Mouse (Mus musculus) retina, postnatal 1 day (tissue): ENCODE measurements at regions not wholly inside any gene's neighbourhood (a gene's known extent, or its start where the extent isn't known, plus 50 kb on each side); places are given as distances from the start of the nearest gene placed in this dataset.

Source experiments
- DNase-seq: peaks from one replicate; pipeline ENCODE4 v3.0.0-alpha.2; 2012

- DNase-seq: peak; percentile 8
Measured at GRCm38 (mm10) chr6:117237096-117237495, 68.8 kb downstream of the Cxcl12 start.

GRCm38 (mm10) chr6:117241206-117241605 is 72.9 kb downstream of the Cxcl12 start:
- no peak for DNase-seq

GRCm38 (mm10) chr6:117245398-117245797 is 77.1 kb downstream of the Cxcl12 start:
- no peak for DNase-seq

GRCm38 (mm10) chr6:117245849-117246248 is 77.5 kb downstream of the Cxcl12 start:
- no peak for DNase-seq

- DNase-seq: peak; percentile 22
Measured at GRCm38 (mm10) chr6:117249230-117249921, 81.0 kb downstream of the Cxcl12 start.

- no peak for DNase-seq
Measured at GRCm38 (mm10) chr6:117250051-117250450, 81.7 kb downstream of the Cxcl12 start.

- no peak for DNase-seq
Measured at GRCm38 (mm10) chr6:117251383-117251925, 83.1 kb downstream of the Cxcl12 start.

GRCm38 (mm10) chr6:117252361-117252760 is 84.0 kb downstream of the Cxcl12 start:
- no peak for DNase-seq

- no peak for DNase-seq
Measured at GRCm38 (mm10) chr6:117253036-117253435, 84.7 kb downstream of the Cxcl12 start.

GRCm38 (mm10) chr6:117253586-117254330 is 85.4 kb downstream of the Cxcl12 start:
- DNase-seq: peak; percentile 58

- peak; percentile 84 for DNase-seq
Measured at GRCm38 (mm10) chr6:117254620-117255228, 86.4 kb downstream of the Cxcl12 start.

GRCm38 (mm10) chr6:117255399-117256098 is 87.2 kb downstream of the Cxcl12 start:
- DNase-seq: no peak

GRCm38 (mm10) chr6:117256099-117256471 is 87.8 kb downstream of the Cxcl12 start:
- DNase-seq: no peak

GRCm38 (mm10) chr6:117257591-117257990 is 89.3 kb downstream of the Cxcl12 start:
- no peak for DNase-seq

GRCm38 (mm10) chr6:117267906-117268305 is 99.6 kb downstream of the Cxcl12 start:
- no peak for DNase-seq

- DNase-seq: no peak
Measured at GRCm38 (mm10) chr6:117268376-117268775, 100.0 kb downstream of the Cxcl12 start.

- DNase-seq: no peak
Measured at GRCm38 (mm10) chr6:117270261-117270660, 101.9 kb downstream of the Cxcl12 start.

- DNase-seq: no peak
Measured at GRCm38 (mm10) chr6:117271562-117272226, 103.4 kb downstream of the Cxcl12 start.

- DNase-seq: no peak
Measured at GRCm38 (mm10) chr6:117272227-117272955, 104.1 kb downstream of the Cxcl12 start.

GRCm38 (mm10) chr6:117275915-117276314 is 107.6 kb downstream of the Cxcl12 start:
- DNase-seq: no peak

GRCm38 (mm10) chr6:117276850-117277249 is 108.5 kb downstream of the Cxcl12 start:
- no peak for DNase-seq

GRCm38 (mm10) chr6:117279297-117279696 is 111.0 kb downstream of the Cxcl12 start:
- DNase-seq: no peak
